Mouse (Mus musculus) liver, adult 2 months (tissue): ENCODE results near the gene Prelid3b.

Source experiments
- CTCF ChIP-seq: fragments of 200-500 bp; IDR thresholded peaks from 2 replicates; pipeline ENCODE4 v1.5.1; 2011; ENCODE audit warnings: low read depth, low read length, control low read depth
- POLR2A ChIP-seq: fragments of 200-500 bp; IDR thresholded peaks from 2 replicates; pipeline ENCODE4 v1.6.1; 2011; ENCODE audit warnings: low read length, control low read depth; ENCODE audit not compliant: insufficient read depth; ENCODE audit errors: extremely low read depth

- no peak for TF ChIP-seq CTCF
- TF ChIP-seq POLR2A = no peak
These were observed 29.4 kb upstream of the Prelid3b start for GRCm38 (mm10) chr2:174502321-174502720.
